Mouse (Mus musculus) small intestine, adult 2 months (tissue): ENCODE results near the gene Pde3a.

ENCODE experiments used
- CTCF ChIP-seq: fragments of 200-500 bp; IDR thresholded peaks from 2 replicates; pipeline ENCODE4 v1.5.1; 2012; ENCODE audit warnings: low read depth, mild to moderate bottlenecking, control low read depth, inconsistent platforms, low read length, moderate library complexity, mixed read lengths; ENCODE audit not compliant: insufficient replicate concordance, insufficient read length; ENCODE audit errors: extremely low read depth
- POLR2A ChIP-seq: fragments of 200-500 bp; IDR thresholded peaks from 2 replicates; pipeline ENCODE4 v1.6.1; 2012; ENCODE audit warnings: low read depth, mild to moderate bottlenecking, control low read depth, inconsistent platforms, low read length, moderate library complexity

DNA sequence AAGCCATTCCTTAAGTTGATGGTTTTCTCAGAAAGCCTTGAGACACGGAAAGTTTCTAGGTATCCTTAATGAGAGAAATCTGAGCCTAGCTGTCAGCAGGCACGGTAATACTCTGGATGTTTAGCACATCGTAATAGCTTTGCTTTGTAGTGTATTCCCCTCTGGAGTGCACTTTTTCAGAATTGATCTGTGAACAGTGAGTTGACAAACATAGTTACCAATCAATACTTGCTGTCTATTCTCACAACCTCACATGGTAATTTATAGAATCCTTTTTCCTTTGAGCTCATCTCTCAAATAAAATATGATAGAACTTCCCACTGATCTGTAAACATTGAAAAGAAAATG lies 21.4 kb upstream of the Pde3a start:
- TF ChIP-seq POLR2A (no peak), CTCF (no peak)
